Mouse (Mus musculus): ENCODE data around the gene Rsf1. TPM values are rescaled to one million over a fixed set of nuclear protein-coding genes. Genes with fewer than 3 reads are reported as not detected.

The Rsf1 gene
- total and polyA plus RNA-seq, 3 experiments, result 5.9 to 21.8 (median 11.9) TPM

DNA sequence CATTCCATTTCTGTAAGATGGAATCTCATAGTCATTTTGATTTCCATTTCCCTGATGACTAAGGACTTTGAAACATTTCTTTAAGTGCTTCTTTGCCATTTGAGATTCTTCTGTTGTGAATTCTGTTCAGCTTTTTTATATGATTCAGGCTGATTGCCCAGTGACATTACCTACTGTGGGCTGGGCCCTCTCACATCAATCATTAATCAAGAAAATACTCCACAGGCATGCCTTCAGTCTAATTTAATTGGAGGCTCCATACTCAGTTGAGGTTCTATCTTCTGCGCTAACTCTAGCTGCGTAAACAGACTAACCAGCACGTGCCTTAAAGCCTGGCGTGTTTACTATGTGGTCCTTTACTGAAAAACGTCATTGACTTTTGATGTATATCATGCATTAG is 41.7 kb downstream of the Rsf1 start:
- in situ Hi-C loops (cut with MboI; ENCODE audit: low pct_ligation_motif_present, low pct_unique_long_range_greater_than_20kb, low sequenced_read_pairs) (no loop called here), dilution Hi-C loops (cut with MboI; ENCODE audit: extremely low pct_ligation_motif_present, extremely low pct_unique_long_range_greater_than_20kb, low sequenced_read_pairs) (no loop called here)
- H3K36me3 ChIP-seq (replicated peaks in 1 of 2; ENCODE audit: control insufficient read depth in 1 of 2, insufficient read depth in 1 of 2, low read length in 1 of 2), result peaks cover 7 to 36% of the 10 kb centered on the region in 2 experiments
- peaks cover 28% of the 10 kb centered on the region; the same call in 1 of the 2 replicates for H3K79me2 ChIP-seq (replicated peaks; ENCODE audit: control insufficient read depth, extremely low read depth, insufficient read depth, poor library complexity, severe bottlenecking)
- H3K27me3 ChIP-seq (replicated peaks), result no peaks in the 10 kb centered on the region
- no peak for DNase-seq (ENCODE audit: extremely low read depth)
- no peak overlapping the region for H3K4me3 ChIP-seq (replicated peaks in 1 of 3; ENCODE audit: low read depth in 2 of 3, low read length in 2 of 3, poor library complexity in 1 of 3)
- H3K9me3 ChIP-seq (replicated peaks; ENCODE audit: low read length), result no peaks in the 10 kb centered on the region
- no peak overlapping the region for H3K27ac ChIP-seq (ENCODE audit: insufficient read depth, low read depth)
- H3K4me1 ChIP-seq (ENCODE audit: control insufficient read depth in 1 of 2, insufficient read depth in 2 of 2), result peaks cover 0 to 28% of the 10 kb centered on the region in 2 experiments; a peak in 2 of 4 replicates
- no peak for TF ChIP-seq TBP (conservative IDR thresholded peaks at IDR 0.05; ENCODE audit: low read depth, low read length)
- no peak for TF ChIP-seq HCFC1 (IDR thresholded peaks at IDR 0.05; ENCODE audit: low read depth, low read length)
- TF ChIP-seq EP300 (IDR thresholded peaks at IDR 0.05; ENCODE audit: low read length), result no peak
- TF ChIP-seq E2F4 (IDR thresholded peaks at IDR 0.05; ENCODE audit: insufficient replicate concordance, low read depth, low read length), result no peak
- no peak for TF ChIP-seq ETS1 (conservative IDR thresholded peaks at IDR 0.05; ENCODE audit: low read depth, low read length)
- no peak for TF ChIP-seq JUND (conservative IDR thresholded peaks at IDR 0.05; ENCODE audit: low read depth, low read length)
- no peak for TF ChIP-seq GABPA (IDR thresholded peaks at IDR 0.05; ENCODE audit: insufficient replicate concordance, low read depth, low read length)
- no peak for TF ChIP-seq ZMIZ1 (IDR thresholded peaks at IDR 0.05; ENCODE audit: low read depth, low read length)
- no peak for TF ChIP-seq TCF12 (IDR thresholded peaks at IDR 0.05; ENCODE audit: low read depth, low read length)
- TF ChIP-seq NRF1 (IDR thresholded peaks at IDR 0.05; ENCODE audit: low read depth, low read length), result no peak
- no peak for TF ChIP-seq NELFE (IDR thresholded peaks at IDR 0.05; ENCODE audit: low read depth, low read length)
- TF ChIP-seq POLR2A (IDR thresholded peaks at IDR 0.05; ENCODE audit: low read depth, low read length), result no peak
- TF ChIP-seq CHD2 (IDR thresholded peaks at IDR 0.05; ENCODE audit: low read length), result no peak
- TF ChIP-seq ZC3H11A (IDR thresholded peaks at IDR 0.05; ENCODE audit: low read depth, low read length), result no peak
- no peak for TF ChIP-seq MEF2A (IDR thresholded peaks at IDR 0.05; ENCODE audit: borderline replicate concordance, low read depth, low read length)
- H3K4me2 ChIP-seq (ENCODE audit: insufficient read depth, low read depth, poor library complexity, severe bottlenecking), result no peak overlapping the region
- H3K9ac ChIP-seq (ENCODE audit: insufficient read depth, low read depth), result no peak overlapping the region

DNA sequence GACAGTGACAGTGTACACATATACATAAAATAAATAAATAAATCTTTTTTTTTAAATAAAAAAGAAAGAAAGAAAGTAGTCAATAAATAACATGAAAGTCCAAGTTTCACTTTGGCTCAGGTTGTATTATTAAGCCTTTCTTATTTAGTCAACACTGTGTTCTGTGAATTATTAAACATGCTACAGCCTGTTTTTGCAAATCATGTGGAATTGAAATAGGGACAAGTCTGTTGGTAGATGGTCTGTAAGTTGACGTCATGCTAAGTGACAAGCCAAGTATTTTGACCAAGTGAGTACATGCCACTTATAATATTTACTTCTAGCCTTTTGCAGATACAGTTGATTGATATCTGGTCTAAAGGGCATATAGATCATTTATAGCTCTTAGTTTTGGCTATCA is 43.0 kb downstream of the Rsf1 start:
- dilution Hi-C loops (cut with MboI; ENCODE audit: extremely low pct_ligation_motif_present, extremely low pct_unique_long_range_greater_than_20kb, low sequenced_read_pairs) (no loop called here), in situ Hi-C loops (cut with MboI; ENCODE audit: low pct_ligation_motif_present, low pct_unique_long_range_greater_than_20kb, low sequenced_read_pairs) (no loop called here)
- Histone ChIP-seq H3K79me2 (replicated peaks; ENCODE audit: control insufficient read depth, extremely low read depth, insufficient read depth, poor library complexity, severe bottlenecking) (peaks cover 29% of the 10 kb centered on the region; the same call in 1 of the 2 replicates), H3K4me3 (replicated peaks in 1 of 3; ENCODE audit: low read depth in 2 of 3, low read length in 2 of 3, poor library complexity in 1 of 3) (no peak overlapping the region), H3K4me1 (ENCODE audit: control insufficient read depth in 1 of 2, insufficient read depth in 2 of 2) (peaks cover 0 to 29% of the 10 kb centered on the region in 2 experiments; a peak in 2 of 4 replicates), H3K9ac (ENCODE audit: insufficient read depth, low read depth) (no peak overlapping the region), H3K27me3 (replicated peaks) (no peaks in the 10 kb centered on the region), H3K9me3 (replicated peaks; ENCODE audit: low read length) (no peaks in the 10 kb centered on the region), H3K27ac (ENCODE audit: insufficient read depth, low read depth) (no peak overlapping the region), H3K36me3 (replicated peaks in 1 of 2; ENCODE audit: control insufficient read depth in 1 of 2, insufficient read depth in 1 of 2, low read length in 1 of 2) (peaks cover 4 to 32% of the 10 kb centered on the region in 2 experiments), H3K4me2 (ENCODE audit: insufficient read depth, low read depth, poor library complexity, severe bottlenecking) (no peak overlapping the region)
- no peak for DNase-seq (ENCODE audit: extremely low read depth)
- TF ChIP-seq ZNF384 (IDR thresholded peaks at IDR 0.05; ENCODE audit: low read depth, low read length), result no peak
- no peak for TF ChIP-seq EP300 (IDR thresholded peaks at IDR 0.05; ENCODE audit: low read length)
- TF ChIP-seq POLR2A (IDR thresholded peaks at IDR 0.05; ENCODE audit: low read depth, low read length), result no peak
